Mouse (Mus musculus) gastrocnemius, postnatal 4 days (tissue): Measurements from ENCODE around the gene 4933415A04Rik. TPM values are rescaled to one million over a fixed set of nuclear protein-coding genes. Genes with fewer than 3 reads are reported as not detected.

ENCODE experiments used
- DNase-seq, 2 experiments: peaks; one replicate each; pipeline ENCODE4 v3.0.0; 2021 to 2022; ENCODE audit warnings: low spot score in 2 of 2, mixed read lengths in 2 of 2
- total RNA-seq, 2 experiments: library from RNA; stranded (reverse); gene quantifications; 2 replicates each; pipeline ENCODE4 v1.2.3; 2021

The 4933415A04Rik gene
- total RNA-seq, 2 experiments from 2014 or later: 0.73 to 1.0 TPM

DNA sequence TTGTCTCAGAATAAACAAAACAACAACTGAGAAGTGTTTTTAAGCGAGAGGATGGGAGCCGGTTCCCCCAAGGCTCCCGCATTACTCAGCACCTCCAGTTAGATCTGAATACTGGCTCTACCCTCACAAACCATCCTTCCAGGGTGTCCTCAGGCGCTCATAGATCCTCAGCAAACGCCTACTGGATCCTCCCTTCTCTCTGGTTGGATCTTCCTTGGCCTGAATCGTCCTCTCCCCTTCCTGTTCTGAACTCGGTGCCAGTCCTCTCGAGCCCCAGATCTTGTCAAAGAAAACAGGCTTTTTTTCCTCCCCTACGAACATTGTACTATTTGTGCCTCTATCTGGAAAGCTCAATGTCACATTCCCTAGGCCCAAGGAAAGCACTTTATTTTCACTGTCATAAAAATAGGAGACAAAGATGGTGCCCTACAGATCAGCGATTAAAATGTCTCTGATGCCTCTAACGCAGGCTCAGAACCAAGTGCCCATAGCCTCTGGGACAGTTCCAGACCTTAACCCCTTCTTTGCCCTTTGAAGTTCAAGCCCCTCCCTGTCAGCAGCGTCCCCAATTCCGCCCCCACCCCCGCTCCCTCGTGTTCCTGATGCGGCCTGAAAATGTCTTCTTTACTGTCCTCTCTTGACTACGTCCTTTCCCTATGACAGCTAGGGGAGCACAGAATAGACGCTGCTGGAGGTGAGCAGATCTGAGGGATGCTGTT, 40.2 kb downstream of the 4933415A04Rik start:
- DNase-seq: no peak

DNA sequence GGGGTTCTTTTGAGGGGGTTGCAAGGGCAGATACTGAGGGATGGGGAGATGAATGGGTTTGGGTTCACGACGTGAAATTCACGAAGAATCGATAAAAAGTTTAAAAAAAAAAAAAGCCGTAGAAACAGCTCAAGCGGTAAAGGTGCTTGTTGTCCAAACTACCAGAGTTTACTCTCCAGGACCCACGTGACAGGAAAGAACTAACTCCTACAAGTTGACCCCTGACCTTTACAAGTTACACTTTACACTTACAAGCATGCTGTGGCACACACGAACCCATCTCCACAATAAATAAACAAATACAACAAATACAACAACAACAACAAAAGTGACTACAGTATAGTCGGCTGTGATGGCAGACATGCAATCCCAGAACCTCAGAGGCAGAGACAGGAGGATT, 44.8 kb downstream of the 4933415A04Rik start:
- DNase-seq: no peak

DNA sequence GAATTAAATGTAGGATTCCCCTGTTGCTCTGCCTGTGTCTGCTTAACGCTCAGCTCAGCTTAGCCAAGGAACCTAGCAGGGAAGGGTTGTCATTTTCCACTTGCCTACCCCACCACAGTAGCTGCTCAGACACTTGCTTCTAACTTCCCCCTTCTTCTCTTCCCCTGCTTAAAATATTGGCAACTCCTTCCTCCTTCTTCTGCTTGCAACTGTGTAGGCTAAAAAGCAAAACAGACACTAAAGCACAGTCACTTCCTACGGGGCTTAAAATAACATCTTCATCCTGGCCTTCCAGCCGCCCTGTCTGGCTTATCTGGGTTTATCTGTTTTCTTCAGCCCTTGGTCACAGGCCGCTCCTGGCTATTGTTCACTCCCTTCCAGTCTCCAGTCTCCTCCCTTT, 45.7 kb downstream of the 4933415A04Rik start:
- no peak for DNase-seq

DNA sequence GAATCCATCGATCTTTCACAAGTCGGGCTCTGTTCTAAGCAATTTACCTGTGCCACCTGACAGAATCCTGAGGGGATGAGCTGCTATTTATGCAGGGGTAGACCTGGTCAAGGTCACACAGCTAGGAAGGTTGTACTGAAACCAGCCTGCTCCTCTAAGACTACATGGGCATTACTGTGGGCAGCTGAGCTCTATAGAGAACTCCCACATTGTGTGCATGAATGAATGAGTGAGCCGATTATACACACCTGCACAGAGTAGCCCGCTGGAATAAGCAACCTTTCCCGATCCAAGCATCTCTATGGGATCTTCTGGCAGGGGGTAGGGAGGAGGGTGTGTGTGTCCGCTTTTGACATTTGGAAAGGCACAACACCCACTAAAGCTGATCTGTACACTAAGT, 46.3 kb downstream of the 4933415A04Rik start:
- DNase-seq: no peak

DNA sequence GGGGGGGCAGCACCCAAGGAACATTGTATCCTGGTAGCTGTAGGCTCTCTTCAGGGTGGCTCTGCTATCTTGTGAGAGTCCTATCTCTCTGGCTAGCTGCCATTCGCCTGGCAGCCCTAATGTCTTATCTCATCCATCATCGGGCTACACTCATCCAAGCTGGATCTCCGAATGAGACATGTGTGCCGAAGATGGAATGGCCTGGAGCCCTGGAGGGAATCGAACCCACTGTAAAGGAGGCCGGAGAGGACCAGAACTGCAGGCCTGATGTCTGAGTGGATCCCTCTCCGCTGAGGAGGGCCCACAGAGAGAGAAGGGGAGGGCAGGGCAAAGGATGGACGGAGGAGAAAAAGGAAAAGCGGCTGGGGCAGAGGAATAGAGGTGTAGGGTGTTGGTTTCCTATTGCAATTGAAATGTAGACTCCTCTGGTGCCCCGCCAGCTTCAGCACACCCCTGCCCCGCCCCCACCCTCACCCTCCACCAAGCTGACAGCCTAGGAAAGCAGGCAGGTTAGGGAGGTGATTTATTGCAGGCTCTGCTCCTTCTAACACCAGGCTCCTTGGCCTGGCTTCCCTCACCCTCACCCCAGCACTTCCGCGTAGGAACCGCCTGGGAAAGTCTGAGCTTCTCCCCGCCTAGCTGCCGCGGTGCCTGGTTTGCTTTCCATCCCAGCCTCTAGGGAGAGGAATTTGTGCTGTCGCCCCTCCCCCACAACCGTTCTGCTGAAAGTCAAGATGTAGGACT, 47.0 kb downstream of the 4933415A04Rik start:
- DNase-seq: peak in 1 of 2 experiments; percentile 40

DNA sequence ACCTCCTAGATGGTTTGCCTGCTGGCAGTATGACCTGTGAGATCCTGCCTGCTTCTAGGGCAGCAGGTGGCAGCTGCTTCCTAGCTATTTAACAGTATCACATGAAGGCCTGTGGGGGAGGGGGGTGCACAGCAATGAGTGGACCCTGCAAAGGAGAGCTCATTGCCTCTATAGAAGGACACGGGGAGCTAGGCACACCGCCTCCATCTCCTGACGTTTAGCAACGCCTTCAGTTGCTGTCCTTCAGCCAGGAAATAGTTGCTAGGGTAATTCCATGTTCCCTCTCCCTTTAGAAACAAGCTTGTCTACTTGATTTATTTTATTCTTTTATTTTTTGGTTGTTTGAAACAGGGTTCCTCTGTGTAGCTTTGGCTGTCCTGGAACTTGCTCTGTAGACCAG, 49.9 kb downstream of the 4933415A04Rik start:
- DNase-seq: no peak

DNA sequence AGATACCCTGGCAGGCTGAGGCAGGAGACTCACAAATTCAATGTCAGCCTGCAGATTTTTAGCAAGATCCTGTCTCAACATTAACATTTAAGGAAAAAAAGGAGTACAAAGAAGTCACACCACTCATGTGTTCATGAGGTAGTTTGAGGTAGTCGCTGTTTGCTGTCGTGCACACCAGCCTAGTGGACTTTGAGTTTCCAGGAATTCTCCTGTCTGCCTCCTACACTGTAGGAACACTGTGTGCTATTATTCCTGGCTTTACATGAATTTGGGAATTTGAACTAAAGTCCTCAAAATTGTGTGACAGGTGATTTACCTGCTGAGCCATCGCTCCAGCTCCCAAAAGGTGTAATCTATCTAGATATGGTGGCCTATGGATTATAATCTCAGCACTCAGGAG, 51.6 kb downstream of the 4933415A04Rik start:
- no peak for DNase-seq

Other genes with a start within 250 kb of the 4933415A04Rik start
- 10 to 100 TPM; 25.7 to 25.9 TPM for gene Pttg1, start 160.8 kb upstream of the 4933415A04Rik start, total RNA-seq
- 10 to 100 TPM; 32.7 to 35.5 TPM for gene Slu7, start 153.3 kb upstream of the 4933415A04Rik start, total RNA-seq
- gene C1qtnf2, start 112.8 kb upstream of the 4933415A04Rik start, total RNA-seq: 10 to 100 TPM; 41.2 to 45.0 TPM
- gene Ccnjl, start 58.3 kb upstream of the 4933415A04Rik start, total RNA-seq: 1 to 10 TPM; 2.4 to 3.3 TPM
- not detected for gene Fabp6, start 14.5 kb downstream of the 4933415A04Rik start, total RNA-seq
- 10 to 100 TPM; 33.6 to 35.1 TPM for gene Pwwp2a, start 95.0 kb downstream of the 4933415A04Rik start, total RNA-seq
- 10 to 100 TPM; 46.4 to 51.3 TPM for gene Ttc1, start 161.0 kb downstream of the 4933415A04Rik start, total RNA-seq